Mouse (Mus musculus) neural tube, embryonic 13.5 days (tissue): ENCODE data around the gene Gm20662. TPM values are rescaled to one million over a fixed set of nuclear protein-coding genes. Genes with fewer than 3 reads are reported as not detected.

Experiments used
- ATAC-seq: fragments of 200-750 bp; cut with Nextera tagmentation; 2 replicates; pipeline ENCODE4 v1.8.0; 2017; ENCODE audit warnings: low read depth, mild to moderate bottlenecking, moderate TSS enrichment, moderate library complexity
- H3K27ac ChIP-seq: fragments of 300-500 bp; sonication (generic); replicated peaks from 2 replicates; pipeline ENCODE4 v1.5.1; 2015; ENCODE audit warnings: moderate library complexity, mild to moderate bottlenecking, inconsistent platforms
- H3K27me3 ChIP-seq: fragments of 300-500 bp; sonication (generic); 2 replicates; pipeline ENCODE4 v1.6.1; 2015; ENCODE audit warnings: mild to moderate bottlenecking, inconsistent platforms
- H3K36me3 ChIP-seq: fragments of 300-500 bp; sonication (generic); 2 replicates; pipeline ENCODE4 v1.6.1; 2015; ENCODE audit warnings: mild to moderate bottlenecking, inconsistent platforms
- H3K4me1 ChIP-seq: fragments of 300-500 bp; sonication (generic); replicated peaks from 2 replicates; pipeline ENCODE4 v1.6.1; 2015; ENCODE audit warnings: inconsistent platforms
- H3K4me2 ChIP-seq: fragments of 300-500 bp; sonication (generic); 2 replicates; pipeline ENCODE4 v1.6.1; 2015; ENCODE audit warnings: inconsistent platforms, mild to moderate bottlenecking, moderate library complexity
- H3K4me3 ChIP-seq: fragments of 300-500 bp; sonication (generic); 2 replicates; pipeline ENCODE4 v1.5.1; 2015; ENCODE audit warnings: mild to moderate bottlenecking, inconsistent platforms
- H3K9ac ChIP-seq: fragments of 300-500 bp; sonication (generic); 2 replicates; pipeline ENCODE4 v1.6.1; 2015; ENCODE audit warnings: moderate library complexity, mild to moderate bottlenecking, inconsistent platforms
- H3K9me3 ChIP-seq: fragments of 300-500 bp; sonication (generic); 2 replicates; pipeline ENCODE4 v1.6.1; 2016; ENCODE audit warnings: inconsistent platforms
- WGBS: fragments of 180-500 bp; shearing (Covaris S2); methylation state at CpG from one replicate; pipeline ENCODE4 v1.1.7; 2015; 5-methylcytosine and 5-hydroxymethylcytosine counted together
- polyA plus RNA-seq: library from polyadenylated mRNA; unstranded; fragments of >200 nt; fragmentation: Nextera tagmentation; extraction: Ambion mirVana; gene quantifications from 2 replicates; pipeline ENCODE4 v1.2.1, GENCODE M21; 2015

The Gm20662 gene
- polyA plus RNA-seq, 1 experiment from 2014 or later: not detected

- peaks cover 26% of the 10 kb centered on the region for H3K27me3 ChIP-seq
- WGBS: 57% methylated on average over 7 of the region's 7 CpGs
- H3K4me2 ChIP-seq: peak overlapping the region; percentile 82
- H3K36me3 ChIP-seq: no peaks in the 10 kb centered on the region
- H3K4me3 ChIP-seq: no peak overlapping the region
- peak overlapping the region; percentile 94 for H3K27ac ChIP-seq
- peak overlapping the region; percentile 76; the same call in 1 of the 2 replicates for H3K9ac ChIP-seq
- H3K9me3 ChIP-seq: no peaks in the 10 kb centered on the region
- peaks cover 41% of the 10 kb centered on the region for H3K4me1 ChIP-seq
- no peak for ATAC-seq
Measured at GRCm38 (mm10) chr9:107981684-107982605, 14.2 kb upstream of the Gm20662 start.

GRCm38 (mm10) chr9:107982681-107983346 is 13.3 kb upstream of the Gm20662 start, which contains the start of gene Gm20661:
Gene Gm20661 (plus strand): TSS chr9:107983058.
- H3K27me3 ChIP-seq: peaks cover 31% of the 10 kb centered on the region
- H3K36me3 ChIP-seq: no peaks in the 10 kb centered on the region
- peak within 1 kb of the TSS; percentile 94 for H3K27ac ChIP-seq
- H3K4me2 ChIP-seq: peak within 1 kb of the TSS; percentile 82
- peak within 1 kb of the TSS; percentile 76 for H3K9ac ChIP-seq
- no peaks in the 10 kb centered on the region for H3K9me3 ChIP-seq
- H3K4me3 ChIP-seq: peak within 1 kb of the TSS; percentile 67
- peaks cover 45% of the 10 kb centered on the region for H3K4me1 ChIP-seq
- ATAC-seq: 0 out of 2 replicates have a peak, but pooled peaks have one; percentile 6
- WGBS: 47% methylated on average over 14 of the region's 14 CpGs

GRCm38 (mm10) chr9:107983421-107983890 is 12.7 kb upstream of the Gm20662 start:
- H3K27me3 ChIP-seq: peaks cover 31% of the 10 kb centered on the region
- no peak for ATAC-seq
- peak overlapping the region; percentile 76 for H3K9ac ChIP-seq
- H3K9me3 ChIP-seq: no peaks in the 10 kb centered on the region
- H3K27ac ChIP-seq: peak overlapping the region; percentile 94
- 37% methylated on average over 4 of the region's 4 CpGs for WGBS
- H3K4me2 ChIP-seq: peak overlapping the region; percentile 82
- peak overlapping the region; percentile 67 for H3K4me3 ChIP-seq
- H3K36me3 ChIP-seq: no peaks in the 10 kb centered on the region
- peaks cover 45% of the 10 kb centered on the region for H3K4me1 ChIP-seq

GRCm38 (mm10) chr9:107984052-107984753 is 11.9 kb upstream of the Gm20662 start:
- Histone ChIP-seq H3K4me3 (peak overlapping the region; percentile 67), H3K27ac (peak overlapping the region; percentile 94), H3K4me2 (peak overlapping the region; percentile 82), H3K4me1 (peaks cover 45% of the 10 kb centered on the region), H3K9ac (peak overlapping the region; percentile 76), H3K36me3 (no peaks in the 10 kb centered on the region), H3K9me3 (no peaks in the 10 kb centered on the region), H3K27me3 (peaks cover 31% of the 10 kb centered on the region)
- 67% methylated on average over 19 of the region's 19 CpGs for WGBS
- no peak for ATAC-seq

GRCm38 (mm10) chr9:107984754-107985055 is 11.4 kb upstream of the Gm20662 start:
- H3K9me3 ChIP-seq: no peaks in the 10 kb centered on the region
- no peaks in the 10 kb centered on the region for H3K36me3 ChIP-seq
- H3K4me2 ChIP-seq: peak overlapping the region; percentile 82
- peak overlapping the region; percentile 76 for H3K9ac ChIP-seq
- WGBS: 67% methylated on average over 9 of the region's 9 CpGs
- peak overlapping the region; percentile 67 for H3K4me3 ChIP-seq
- peak overlapping the region; percentile 94 for H3K27ac ChIP-seq
- no peak for ATAC-seq
- peaks cover 31% of the 10 kb centered on the region for H3K27me3 ChIP-seq
- H3K4me1 ChIP-seq: peaks cover 45% of the 10 kb centered on the region

- peak within 1 kb of the TSS; percentile 76 for H3K9ac ChIP-seq
- no peaks in the 10 kb centered on the region for H3K9me3 ChIP-seq
- peak within 1 kb of the TSS; percentile 82 for H3K4me2 ChIP-seq
- H3K4me1 ChIP-seq: peaks cover 45% of the 10 kb centered on the region
- peak within 1 kb of the TSS; percentile 67 for H3K4me3 ChIP-seq
- peaks cover 31% of the 10 kb centered on the region for H3K27me3 ChIP-seq
- under 1% methylated on average over 58 of the region's 58 CpGs for WGBS
- peak; percentile 84 for ATAC-seq
- H3K27ac ChIP-seq: peak within 1 kb of the TSS; percentile 94
- no peaks in the 10 kb centered on the region for H3K36me3 ChIP-seq
Measured at GRCm38 (mm10) chr9:107985131-107986119, 10.7 kb upstream of the Gm20662 start, which contains the start of gene Inka1. Gene Inka1 (minus strand): TSS chr9:107985879.

GRCm38 (mm10) chr9:107986376-107986775 is 9.8 kb upstream of the Gm20662 start:
- Histone ChIP-seq H3K4me3 (peak overlapping the region; percentile 67), H3K27ac (peak overlapping the region; percentile 38), H3K9ac (no peak overlapping the region), H3K4me2 (peak overlapping the region; percentile 82), H3K36me3 (no peaks in the 10 kb centered on the region), H3K4me1 (peaks cover 40% of the 10 kb centered on the region), H3K27me3 (peaks cover 31% of the 10 kb centered on the region), H3K9me3 (no peaks in the 10 kb centered on the region)
- ATAC-seq: peak; percentile 80
- 6% methylated on average over 18 of the region's 18 CpGs for WGBS

- no peak for ATAC-seq
- H3K9me3 ChIP-seq: no peaks in the 10 kb centered on the region
- no peak overlapping the region for H3K4me2 ChIP-seq
- 72% methylated on average over 3 of the region's 3 CpGs for WGBS
- no peak overlapping the region for H3K27ac ChIP-seq
- H3K27me3 ChIP-seq: peaks cover 30% of the 10 kb centered on the region
- H3K4me1 ChIP-seq: peaks cover 26% of the 10 kb centered on the region
- no peak overlapping the region for H3K4me3 ChIP-seq
- no peak overlapping the region for H3K9ac ChIP-seq
- H3K36me3 ChIP-seq: no peaks in the 10 kb centered on the region
Measured at GRCm38 (mm10) chr9:107987950-107988349, 8.2 kb upstream of the Gm20662 start.

- H3K4me2 ChIP-seq: no peak within 1 kb of the TSS
- no peak for ATAC-seq
Measured at GRCm38 (mm10) chr9:107992197-107992596, 4.0 kb upstream of the Gm20662 start, which contains the start of gene Cdhr4. Gene Cdhr4 (plus strand): TSS chr9:107992497.

GRCm38 (mm10) chr9:107993013-107993412 is 3.1 kb upstream of the Gm20662 start:
- no peak overlapping the region for H3K9ac ChIP-seq
- H3K4me3 ChIP-seq: no peak overlapping the region
- no peak overlapping the region for H3K27ac ChIP-seq
- no peaks in the 10 kb centered on the region for H3K4me1 ChIP-seq
- no peak overlapping the region for H3K4me2 ChIP-seq
- no peaks in the 10 kb centered on the region for H3K27me3 ChIP-seq
- 82% methylated on average over 11 of the region's 11 CpGs for WGBS
- H3K9me3 ChIP-seq: no peaks in the 10 kb centered on the region
- ATAC-seq: no peak
- no peaks in the 10 kb centered on the region for H3K36me3 ChIP-seq

More at GRCm38 (mm10) chr9:107992197-107992596, 4.0 kb upstream of the Gm20662 start, which contains the start of gene Cdhr4:
- Histone ChIP-seq H3K36me3 (no peaks in the 10 kb centered on the region), H3K9ac (no peak within 1 kb of the TSS), H3K4me3 (no peak within 1 kb of the TSS), H3K9me3 (no peaks in the 10 kb centered on the region), H3K27me3 (0 out of 2 replicates have a peak, but pooled peaks cover 4% of the 10 kb centered on the region), H3K27ac (no peak within 1 kb of the TSS), H3K4me1 (peaks cover 2% of the 10 kb centered on the region; the same call in 1 of the 2 replicates)
- 58% methylated on average over 2 of the region's 2 CpGs for WGBS
